Mouse (Mus musculus) testis, postnatal 10 days (tissue): ENCODE results near the gene Oxct2b.
"Not testable (repeated sequence)": the region's sequence is repeated elsewhere in the genome, so short reads cannot be mapped to it uniquely, and the experiment has no call there.

Experiments
- DNase-seq: peaks from one replicate; pipeline ENCODE4 v3.0.0; 2021; ENCODE audit warnings: low spot score

Oxct2b gene

DNA sequence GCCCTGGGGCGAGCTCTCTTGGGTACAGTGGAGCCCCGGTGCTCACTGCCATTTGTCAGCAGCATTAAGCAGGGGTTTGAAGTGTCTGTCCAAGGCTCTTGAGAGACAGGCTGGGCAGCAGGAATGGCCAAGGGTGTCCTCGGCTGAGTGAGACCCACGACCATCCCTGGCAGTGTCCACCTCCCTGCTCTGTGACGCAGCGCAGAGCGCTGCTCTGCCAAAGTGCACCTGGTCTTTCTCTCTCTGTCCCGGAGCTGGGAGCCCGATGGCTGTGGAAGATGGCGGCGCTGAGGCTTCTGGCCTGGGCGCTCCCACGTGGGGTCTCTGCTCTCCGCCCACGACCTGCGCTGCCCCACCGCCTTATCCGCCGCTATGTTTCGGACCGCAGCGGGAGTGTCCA is at the start of gene Oxct2b:
Oxct2b (plus strand) TSS at position 256 of the 400 bp plus-strand sequence.
- DNase-seq: no peak

DNA sequence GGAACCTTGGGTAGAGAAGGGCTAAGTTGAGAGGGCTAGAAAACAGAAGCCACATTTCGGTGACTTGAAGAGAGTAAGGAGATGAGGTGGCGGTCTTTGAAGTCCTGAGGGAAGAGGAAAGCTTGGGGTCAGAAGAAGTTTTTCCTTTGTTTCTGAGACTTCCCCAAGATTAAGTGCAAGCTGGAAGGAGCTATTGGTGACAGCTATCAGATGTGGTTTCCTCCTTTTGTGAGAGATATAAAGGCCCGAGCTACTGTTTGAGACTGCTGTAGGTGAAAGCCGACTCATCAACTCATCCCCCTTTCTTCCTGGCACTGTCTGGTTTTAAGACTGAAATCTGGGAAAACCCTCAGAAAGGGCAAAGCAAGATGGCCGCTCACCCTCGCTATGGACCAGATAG is 47.4 kb upstream of the Oxct2b start:
- DNase-seq: no peak

DNA sequence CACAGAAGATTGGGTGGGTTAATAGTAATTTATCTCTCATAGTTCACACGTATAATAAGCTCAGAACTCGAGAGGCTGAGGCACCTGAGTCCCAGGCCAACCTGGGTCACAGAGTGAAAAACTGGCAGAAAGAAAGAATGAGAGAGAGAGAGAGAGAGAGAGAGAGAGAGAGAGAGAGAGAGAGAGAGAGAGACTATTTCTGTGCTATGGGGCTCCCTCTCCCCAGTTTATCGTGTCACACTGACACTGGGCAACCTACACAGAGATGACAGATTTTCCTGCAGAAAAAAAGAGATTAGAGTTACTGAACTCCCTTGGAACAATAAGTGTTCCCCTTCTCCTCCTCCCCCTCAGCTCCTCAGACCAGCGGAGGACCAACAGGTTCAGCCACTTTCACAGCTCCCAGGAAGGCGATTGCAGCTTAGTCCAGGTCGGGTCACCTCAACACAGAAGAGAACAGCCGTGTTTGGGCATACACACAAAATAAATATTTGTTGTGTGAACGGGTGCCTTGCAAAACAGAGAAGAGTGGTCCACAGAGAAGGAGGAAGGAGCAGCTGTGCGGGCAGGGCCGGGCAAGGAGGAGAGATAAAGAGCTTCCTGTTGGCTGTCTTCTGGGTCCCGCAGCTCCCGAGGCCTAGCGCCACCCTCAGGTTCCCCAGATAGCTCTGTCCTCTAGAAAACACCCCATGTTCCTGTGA is 44.6 kb upstream of the Oxct2b start:
- peak; percentile 79 for DNase-seq

DNA sequence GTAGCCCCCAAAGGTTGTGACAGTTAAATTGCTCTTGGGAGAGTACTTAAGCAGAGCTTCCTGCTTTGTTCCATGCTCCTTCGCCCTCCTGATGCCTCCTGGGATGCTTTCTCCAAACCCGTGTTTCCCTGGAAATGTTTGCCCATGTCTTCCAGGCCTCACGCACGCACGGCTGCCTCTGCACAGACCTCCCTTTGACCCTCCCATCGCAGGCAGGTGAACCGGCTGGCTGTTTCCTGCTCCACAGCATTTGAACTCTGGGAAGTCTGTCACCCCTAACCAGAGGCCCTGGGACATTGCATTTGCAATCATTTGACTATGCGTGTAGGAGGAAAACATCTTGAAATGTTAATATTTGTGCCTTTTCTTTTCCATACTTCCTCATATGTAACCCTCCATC is 39.1 kb upstream of the Oxct2b start:
- DNase-seq: no peak

DNA sequence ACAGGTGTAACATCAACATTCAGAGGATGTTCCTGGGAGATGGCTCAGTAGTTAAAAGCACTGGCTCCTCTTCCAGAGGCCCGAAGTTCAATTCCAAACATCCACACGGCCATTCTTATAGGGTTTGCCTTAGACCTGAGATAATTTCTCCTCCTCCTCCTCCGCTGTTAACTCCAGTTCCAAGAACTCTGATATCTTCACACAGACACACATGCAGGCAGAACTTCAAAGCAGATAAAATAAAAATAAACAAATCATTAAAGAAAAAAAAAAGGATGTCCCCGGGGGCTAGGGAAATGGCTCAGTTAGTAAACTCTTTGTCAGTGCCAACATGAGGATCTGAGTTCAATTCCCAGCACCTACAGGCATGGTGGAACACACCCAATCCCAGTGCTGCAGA is 37.8 kb upstream of the Oxct2b start:
- DNase-seq: no peak

DNA sequence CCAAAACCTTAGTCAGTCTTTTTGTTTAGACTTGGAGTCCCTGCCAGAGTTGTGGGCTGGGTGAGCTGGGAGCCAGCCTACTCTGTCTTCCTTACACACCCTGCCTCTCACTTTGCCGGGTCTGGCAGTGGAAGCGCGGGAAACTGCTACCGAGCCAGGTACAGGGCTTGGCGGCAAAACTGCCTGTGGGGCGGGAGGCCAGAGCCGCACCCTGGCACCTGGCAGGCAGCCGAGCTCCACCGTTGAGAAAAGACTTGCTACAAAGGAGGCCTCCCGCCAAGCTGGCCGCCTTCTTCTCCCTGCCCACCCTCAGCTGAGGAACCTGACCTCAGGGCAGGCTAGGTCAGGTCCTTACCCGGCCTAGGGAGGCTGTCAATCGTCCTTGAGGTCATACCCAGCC is 35.3 kb upstream of the Oxct2b start:
- peak; percentile 70 for DNase-seq

DNA sequence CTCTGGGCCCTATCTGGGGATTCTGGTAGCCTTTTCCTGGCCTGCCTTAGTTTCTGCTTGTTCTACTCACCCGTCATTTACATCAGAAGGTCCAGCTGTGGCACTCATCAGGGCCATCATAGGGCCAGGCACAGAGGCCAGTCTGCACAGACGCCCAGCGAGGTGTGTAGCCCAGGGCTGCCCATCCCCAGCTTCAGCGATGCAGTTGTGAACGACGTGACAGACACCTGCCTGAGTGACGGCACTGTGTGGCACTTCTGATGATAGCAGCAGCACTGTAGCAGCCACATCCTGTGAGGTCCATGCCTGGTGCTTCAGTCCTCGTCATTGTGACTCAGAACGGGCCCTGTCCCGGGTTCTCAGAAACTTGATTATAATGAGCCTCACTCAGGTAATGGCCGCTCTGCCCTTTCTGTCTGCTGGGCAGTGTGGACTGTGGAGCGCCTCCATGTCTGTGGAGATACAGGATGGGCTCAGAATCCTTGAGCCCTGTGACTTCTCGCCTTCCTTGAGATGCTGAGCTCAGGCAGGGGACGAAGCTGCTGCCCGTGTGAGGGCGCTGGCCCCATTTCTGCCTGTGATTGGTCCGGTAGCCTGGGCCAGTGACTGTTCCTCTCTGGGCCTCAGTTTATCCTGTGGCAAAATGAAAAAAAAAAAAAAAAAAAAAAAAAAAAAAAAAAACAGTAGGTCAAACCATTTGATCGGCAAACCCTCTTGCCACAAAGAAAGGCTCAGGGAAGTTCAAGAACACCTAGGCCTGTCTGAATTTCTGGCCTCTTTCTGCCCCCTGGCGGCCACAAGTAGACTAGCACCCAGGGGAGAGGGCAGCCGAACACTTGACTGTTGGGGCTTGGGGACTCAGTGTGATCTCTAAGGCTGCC is 33.5 kb upstream of the Oxct2b start:
- peak; percentile 76 for DNase-seq

DNA sequence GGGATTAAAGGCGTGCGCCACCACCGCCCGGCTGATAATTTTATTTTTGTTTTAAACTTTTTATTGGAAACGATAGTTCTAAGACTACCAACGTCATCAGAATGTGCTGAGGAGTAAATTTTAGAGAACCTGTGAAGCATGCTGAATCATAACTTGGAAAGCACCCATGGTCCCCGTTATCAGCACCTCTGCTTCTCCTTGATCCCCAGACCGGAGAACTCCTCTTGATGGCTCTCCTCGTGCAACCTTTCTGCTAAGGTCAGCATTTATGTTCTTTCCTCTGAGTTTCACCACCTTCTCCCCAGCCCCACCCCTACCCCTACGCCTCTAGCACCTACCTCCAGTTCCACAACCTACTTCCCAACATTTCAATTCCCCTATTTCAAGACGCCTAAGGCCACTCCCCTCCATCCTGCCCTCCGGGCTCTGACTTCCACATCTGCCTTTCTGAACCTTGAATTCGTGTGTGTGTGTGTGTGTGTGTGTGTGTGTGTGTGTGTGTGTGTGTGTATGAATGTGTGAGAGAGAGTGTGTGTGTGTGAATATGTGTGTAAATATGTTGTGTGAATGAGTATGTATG is 32.7 kb upstream of the Oxct2b start:
- DNase-seq: no peak

DNA sequence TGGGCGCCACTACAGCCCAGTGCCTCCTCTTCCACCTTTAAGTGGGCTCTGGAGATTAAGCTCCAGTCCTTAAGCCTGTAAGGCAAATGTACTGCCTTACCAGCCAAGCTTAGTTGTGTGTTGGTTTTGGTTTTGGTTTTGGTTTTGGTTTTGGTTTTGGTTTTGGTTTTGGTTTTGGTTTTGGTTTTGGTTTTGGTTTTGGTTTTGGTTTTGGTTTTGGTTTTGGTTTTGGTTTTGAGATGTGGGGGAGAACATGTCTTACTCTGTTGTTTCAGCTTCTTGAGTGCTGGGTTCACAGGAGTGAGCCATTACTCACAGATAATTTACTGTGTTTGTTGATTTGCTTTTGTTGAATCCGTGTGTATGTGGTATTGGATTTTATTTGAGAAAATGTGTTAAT is 30.8 kb upstream of the Oxct2b start:
- DNase-seq: no peak

DNA sequence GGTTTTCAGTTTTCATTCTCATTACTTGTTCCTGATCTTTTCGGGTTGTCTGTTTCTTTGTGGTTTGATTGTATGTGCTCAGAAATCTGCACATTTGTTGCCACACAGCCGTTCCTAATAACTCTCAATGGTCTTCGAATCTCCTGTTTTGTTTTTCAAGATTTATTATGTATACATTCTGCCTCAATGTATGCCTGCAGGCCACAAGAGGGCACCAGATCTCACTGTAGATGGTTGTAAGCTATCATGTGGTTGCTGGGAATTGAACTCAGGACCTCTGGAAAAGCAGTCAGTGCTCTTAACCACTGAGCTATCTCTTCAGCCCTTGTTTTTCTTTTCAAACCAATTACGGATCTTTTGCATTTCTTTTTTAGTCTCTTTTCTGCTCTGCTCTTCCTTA is 29.7 kb upstream of the Oxct2b start:
- DNase-seq: no peak

DNA sequence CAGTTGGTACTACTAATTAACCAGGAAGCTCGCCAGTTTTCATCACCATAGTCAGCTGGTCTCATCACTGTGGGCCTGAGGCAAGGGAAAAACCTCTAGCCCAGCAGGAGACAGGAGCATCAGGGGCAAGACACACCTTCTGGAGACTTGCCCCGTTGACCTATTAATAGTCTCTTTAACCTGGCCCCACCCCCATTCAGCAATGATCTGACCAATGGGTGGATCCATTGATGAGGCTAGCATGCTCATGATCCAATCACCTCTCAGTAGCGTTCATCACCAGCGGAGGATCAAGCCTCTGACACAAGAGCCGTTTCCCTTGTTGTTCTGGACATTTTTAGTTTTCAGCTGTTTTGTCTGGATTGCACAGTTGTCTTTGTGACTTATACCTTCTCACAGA is 23.4 kb upstream of the Oxct2b start:
- no peak for DNase-seq

DNA sequence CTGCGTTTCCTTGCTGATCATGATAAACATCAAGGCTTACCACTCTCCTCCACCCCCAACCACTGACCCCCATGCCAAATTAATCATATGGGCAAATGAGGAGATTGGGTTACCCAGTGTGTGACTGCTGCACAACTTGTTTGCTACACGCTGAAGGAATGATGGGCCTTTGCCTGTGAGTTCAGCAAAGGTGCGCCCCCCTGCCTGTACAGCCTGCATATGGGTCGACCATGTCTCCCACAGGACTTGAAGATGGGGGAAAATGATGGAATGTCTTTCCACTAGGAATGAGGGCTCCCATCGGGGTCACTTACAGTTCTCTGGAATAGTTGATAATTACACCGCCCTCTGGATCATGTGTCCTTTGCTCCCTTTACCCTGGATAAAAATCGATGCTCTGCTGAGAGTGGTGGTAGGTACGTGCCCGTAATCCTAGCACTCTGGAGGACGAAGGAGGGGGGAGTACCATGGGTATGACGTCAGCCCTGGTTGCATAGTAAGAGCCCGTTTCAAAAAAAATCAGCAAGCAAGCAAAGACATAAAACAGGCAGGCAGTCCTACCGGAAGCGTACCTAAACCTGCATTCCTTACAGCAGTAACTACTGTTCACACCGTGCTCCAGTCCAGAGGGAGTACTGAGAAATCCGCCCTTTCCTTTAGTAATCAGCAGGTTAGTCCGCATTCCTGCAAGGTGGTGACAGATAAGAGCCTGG is 22.8 kb upstream of the Oxct2b start:
- no peak for DNase-seq

DNA sequence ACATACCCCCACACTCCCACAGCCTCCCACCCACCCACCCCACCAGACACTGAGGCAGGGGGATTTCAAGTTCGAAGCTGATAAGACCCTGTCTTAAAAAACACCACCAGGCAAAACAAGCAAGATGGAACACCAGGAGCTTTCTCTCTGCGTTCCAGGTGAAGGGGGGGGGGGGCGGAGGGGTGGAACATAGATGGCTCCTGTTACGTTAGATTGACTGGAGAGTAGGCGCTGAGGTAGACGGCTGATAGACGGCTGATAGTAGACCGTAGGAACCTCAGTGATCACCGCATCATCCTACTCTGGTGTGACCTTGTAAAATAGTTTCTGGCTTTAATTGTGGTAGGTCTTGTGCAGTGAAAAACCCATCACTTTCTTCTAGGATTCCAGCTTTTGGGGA is 22.2 kb upstream of the Oxct2b start:
- no peak for DNase-seq

DNA sequence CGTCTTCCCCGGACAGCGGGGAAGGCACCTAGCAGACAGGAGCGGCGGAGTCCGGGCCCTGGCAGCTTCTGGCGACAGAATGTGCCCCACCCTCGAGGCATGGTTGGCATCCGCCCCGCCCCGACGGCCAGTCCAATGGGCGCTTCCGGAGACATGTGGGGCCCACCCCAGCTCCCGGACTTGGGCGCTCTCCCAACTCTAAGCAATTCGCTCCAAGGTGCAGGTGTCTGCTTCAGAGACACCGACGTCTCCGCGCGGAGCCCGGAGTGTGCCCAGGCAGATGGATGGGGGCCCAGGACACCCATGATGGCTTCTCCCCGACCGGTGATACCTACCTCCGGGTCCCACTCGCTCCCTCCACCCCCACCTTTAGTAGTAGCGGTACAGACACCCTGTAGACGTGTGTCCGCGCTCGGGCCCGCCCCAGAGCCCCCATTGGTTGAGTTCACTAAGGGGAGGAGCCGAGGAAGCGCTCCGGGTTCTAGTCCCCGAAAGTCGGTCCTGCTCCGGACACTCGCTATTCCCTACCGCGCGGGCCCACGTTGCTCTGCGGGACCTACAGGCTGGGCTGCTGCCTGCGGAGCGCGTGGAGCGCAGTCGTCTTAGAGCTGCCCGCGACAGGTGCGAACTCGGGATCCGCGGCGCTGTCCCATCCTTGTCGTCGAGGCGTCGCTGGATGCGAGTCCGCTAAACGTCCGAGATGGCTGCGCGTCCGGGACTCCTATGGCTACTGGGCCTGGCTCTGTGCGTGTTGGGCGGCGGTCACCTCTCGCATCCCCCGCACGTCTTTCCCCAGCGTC is 11.2 kb upstream of the Oxct2b start, which contains the start of gene Bmp8b:
Bmp8b (plus strand) TSS at position 515 of the 800 bp plus-strand sequence.
- peak; percentile 43 for DNase-seq

DNA sequence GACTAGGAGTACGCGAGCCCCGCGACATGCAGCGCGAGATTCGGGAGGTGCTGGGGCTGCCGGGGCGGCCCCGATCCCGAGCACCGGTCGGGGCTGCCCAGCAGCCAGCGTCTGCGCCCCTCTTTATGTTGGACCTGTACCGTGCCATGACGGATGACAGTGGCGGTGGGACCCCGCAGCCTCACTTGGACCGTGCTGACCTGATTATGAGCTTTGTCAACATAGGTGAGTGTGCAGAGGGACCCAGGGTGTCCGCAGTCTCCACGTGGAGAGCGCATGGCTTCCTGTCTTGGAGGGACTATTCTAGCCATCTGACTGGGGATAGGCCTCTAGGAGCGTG is 10.6 kb upstream of the Oxct2b start:
- DNase-seq: no peak

DNA sequence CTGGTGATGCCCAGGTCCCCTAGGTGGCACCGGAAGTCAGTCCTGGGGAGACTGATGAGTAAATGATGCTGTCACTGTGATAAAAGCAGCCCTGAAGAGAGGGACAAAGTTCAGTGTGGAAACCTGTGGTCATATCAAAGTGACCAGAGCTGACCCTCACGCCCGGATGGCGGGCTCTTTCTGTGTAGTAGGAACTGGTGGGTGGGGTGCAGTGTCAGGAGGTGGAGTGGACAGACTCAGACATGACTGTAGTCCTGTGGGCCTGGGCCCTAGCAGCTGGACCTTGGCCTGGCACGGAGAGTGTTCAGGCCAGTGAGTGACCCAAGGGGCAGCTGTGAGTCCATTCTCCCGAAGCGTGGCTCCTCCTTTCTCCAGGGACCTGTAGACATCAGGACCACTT is 10.1 kb upstream of the Oxct2b start:
- not testable (repeated sequence) for DNase-seq

DNA sequence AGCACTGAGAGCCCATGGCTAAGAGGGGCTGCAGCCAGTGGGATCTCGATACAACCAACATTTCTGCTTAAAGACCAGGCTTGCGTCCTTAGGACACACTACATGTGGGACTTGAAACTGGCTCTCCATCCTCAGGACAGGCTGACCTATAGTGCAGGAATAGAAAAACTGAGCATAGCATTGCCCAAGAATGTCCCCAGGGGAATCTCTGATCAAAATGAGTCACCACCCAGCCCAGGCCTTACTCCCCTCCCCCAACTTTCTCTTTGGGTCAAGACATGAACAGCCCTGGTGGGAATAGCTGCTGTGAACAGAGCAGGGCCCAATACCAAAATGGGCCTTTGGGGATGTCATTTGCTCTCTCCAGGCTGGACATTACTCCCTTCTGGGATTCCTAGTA is 9.2 kb upstream of the Oxct2b start:
- no peak for DNase-seq

DNA sequence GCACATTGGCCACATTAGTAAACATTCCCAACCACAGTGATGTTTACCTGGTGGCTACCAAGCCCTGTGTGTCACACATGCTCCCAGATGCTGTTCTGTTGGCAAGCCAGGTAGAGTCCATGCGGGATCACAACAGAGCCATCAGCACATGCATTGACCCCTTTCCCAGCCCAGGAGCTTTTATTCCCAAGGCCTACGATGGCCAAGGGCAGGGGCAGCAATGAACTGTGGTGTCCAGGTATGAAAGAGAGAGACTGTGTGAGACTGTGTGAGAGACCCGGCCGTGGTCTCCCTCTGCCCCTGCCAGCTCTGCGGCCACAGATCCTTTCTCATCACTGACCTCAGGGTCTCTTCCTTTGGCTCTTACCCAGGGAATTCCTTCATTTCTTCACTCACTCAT is 8.0 kb upstream of the Oxct2b start:
- no peak for DNase-seq

DNA sequence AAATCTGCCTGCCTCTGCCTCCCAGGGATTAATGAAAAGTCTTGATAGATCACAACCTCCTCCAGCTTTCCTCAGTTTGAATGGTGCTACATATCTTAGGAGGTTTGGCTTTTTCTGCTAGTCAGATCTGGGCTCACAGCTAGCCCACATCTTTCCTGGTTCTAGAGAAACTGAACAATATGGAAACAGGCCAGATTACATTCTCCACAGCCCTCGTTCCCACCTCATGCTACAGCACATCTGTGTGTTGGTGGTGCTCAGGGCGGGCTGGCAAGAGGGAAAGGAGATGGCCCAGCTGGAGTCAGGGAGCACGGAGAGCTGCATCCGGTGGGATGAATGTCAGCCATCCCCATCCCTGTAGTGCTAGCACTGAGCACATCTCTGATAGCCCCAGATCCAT is 5.3 kb upstream of the Oxct2b start:
- DNase-seq: no peak

DNA sequence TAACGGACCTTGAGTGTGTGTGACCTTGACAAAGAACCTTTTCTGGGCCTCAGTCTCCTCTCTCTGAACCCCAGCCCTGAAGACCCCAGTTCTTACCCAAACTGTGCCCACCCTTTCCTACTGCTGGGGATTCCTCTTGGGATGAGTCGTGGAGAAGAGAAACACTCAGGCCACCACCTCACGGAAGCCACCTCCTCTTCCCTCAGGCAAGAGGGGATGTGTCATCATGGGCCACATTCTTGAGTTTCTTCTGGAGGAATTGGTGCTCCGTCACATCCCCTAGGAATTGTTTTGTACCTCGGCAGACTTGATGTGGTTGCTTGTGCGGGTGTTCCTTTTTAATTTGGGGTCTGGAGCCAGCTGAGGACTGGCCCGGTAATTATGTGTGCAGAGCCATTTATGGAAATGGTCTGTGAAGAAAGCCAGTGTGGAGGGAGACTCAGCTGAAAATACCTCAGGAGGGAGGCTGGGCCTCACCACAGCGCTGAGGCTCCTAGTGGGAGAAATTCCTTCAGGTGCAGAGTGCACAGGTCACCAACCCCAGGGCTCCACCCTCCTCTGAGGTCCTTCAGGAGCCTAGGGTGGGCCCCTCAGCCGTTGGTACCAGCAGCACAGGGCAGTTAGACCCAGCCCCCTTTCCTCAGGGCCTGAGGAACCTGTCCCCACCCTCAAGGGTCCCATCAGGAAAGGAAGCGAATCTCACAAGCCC is 4.6 kb upstream of the Oxct2b start:
- DNase-seq: not testable (repeated sequence)

DNA sequence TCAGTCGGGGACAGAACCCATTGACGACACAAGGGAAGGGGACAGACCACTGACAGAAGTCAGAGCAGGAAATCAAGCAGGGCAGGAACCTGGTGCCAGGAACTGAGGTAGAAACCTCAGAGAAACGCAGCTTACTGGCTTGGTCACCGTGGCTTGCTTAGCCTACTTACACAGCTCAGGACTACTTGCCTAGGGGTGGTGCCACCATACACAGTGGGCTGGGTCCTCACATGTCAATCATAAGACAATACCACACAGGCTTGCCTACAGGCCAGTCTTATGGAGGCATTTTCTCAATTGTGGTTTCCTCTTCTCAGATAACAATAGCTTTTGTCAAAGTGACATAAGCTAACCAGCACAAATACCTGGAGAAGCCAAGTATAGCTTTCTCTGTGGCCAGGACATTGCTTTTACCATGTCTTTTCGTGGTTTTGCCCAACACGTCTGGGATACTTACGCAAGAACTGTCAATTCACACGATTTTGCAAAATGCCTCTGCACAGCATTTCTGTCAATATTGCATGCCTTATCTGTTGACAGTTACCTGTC is 3.8 kb upstream of the Oxct2b start:
- DNase-seq: no peak
